Mouse (Mus musculus) ovary, adult 2 months (tissue): ENCODE results near the gene Krtap15. TPM values are rescaled to one million over a fixed set of nuclear protein-coding genes. Genes with fewer than 3 reads are reported as not detected.

Experiments
- polyA plus RNA-seq: library from polyadenylated mRNA; depleted of rRNA; stranded (reverse); fragments of >200 nt; gene quantifications from 2 replicates; pipeline ENCODE4 v1.2.3, GENCODE M21; 2012; rRNA removed

Gene Krtap15
- not detected in 2 replicates for polyA plus RNA-seq

GRCm38 (mm10) chr16:88820066-88820465 is at the start of gene Krtap15:
TSS of gene Krtap15 (plus strand) at chr16:88820215.

GRCm38 (mm10) chr16:88774106-88774505 is 45.9 kb upstream of the Krtap15 start, which contains the start of gene 2310057N15Rik:
TSS of gene 2310057N15Rik (minus strand) at chr16:88774206.

GRCm38 (mm10) chr16:88777596-88777995 is 42.4 kb upstream of the Krtap15 start, which contains the start of gene Gm5965:
TSS of gene Gm5965 (plus strand) at chr16:88777896.

GRCm38 (mm10) chr16:88811827-88812226 is 8.2 kb upstream of the Krtap15 start, which contains the start of gene Gm20741:
TSS of gene Gm20741 (minus strand) at chr16:88812220.

GRCm38 (mm10) chr16:88826095-88826652 is 6.2 kb downstream of the Krtap15 start, which contains the start of gene Krtap14:
TSS of gene Krtap14 (minus strand) at chr16:88826145.

GRCm38 (mm10) chr16:88869311-88869710 is 49.3 kb downstream of the Krtap15 start, which contains the start of gene Krtap19-1:
TSS of gene Krtap19-1 (minus strand) at chr16:88869411.

GRCm38 (mm10) chr16:88874169-88874568 is 54.2 kb downstream of the Krtap15 start, which contains the start of gene Krtap19-2:
TSS of gene Krtap19-2 (minus strand) at chr16:88874269.

GRCm38 (mm10) chr16:88877938-88878337 is 57.9 kb downstream of the Krtap15 start, which contains the start of gene Krtap19-3:
TSS of gene Krtap19-3 (minus strand) at chr16:88878038.

Other genes with a start within 250 kb of the Krtap15 start
- gene Krtap24-1, start 207.9 kb upstream of the Krtap15 start, polyA plus RNA-seq: not detected in 2 replicates
- not detected in 2 replicates for gene 2310079G19Rik, start 192.5 kb upstream of the Krtap15 start, polyA plus RNA-seq
- not detected in 2 replicates for gene Krtap26-1, start 172.4 kb upstream of the Krtap15 start, polyA plus RNA-seq
- gene Krtap27-1, start 148.5 kb upstream of the Krtap15 start, polyA plus RNA-seq: not detected in 2 replicates
- gene 2310061N02Rik, start 112.3 kb upstream of the Krtap15 start, polyA plus RNA-seq: not detected in 2 replicates
- gene Krtap13-1, start 91.4 kb upstream of the Krtap15 start, polyA plus RNA-seq: not detected in 2 replicates
- not detected in 2 replicates for gene Krtap13, start 68.6 kb upstream of the Krtap15 start, polyA plus RNA-seq
- not detected in 2 replicates for gene 2310034C09Rik, start 61.4 kb upstream of the Krtap15 start, polyA plus RNA-seq
- gene 2310057N15Rik, start 46.0 kb upstream of the Krtap15 start, polyA plus RNA-seq: not detected in 2 replicates
- not detected in 2 replicates for gene Gm5965, start 42.3 kb upstream of the Krtap15 start, polyA plus RNA-seq
- not detected in 2 replicates for gene Gm20741, start 8.0 kb upstream of the Krtap15 start, polyA plus RNA-seq
- gene Krtap14, start 5.9 kb downstream of the Krtap15 start, polyA plus RNA-seq: not detected in 2 replicates
- gene Krtap19-1, start 49.2 kb downstream of the Krtap15 start, polyA plus RNA-seq: not detected in 2 replicates
- not detected in 2 replicates for gene Krtap19-2, start 54.1 kb downstream of the Krtap15 start, polyA plus RNA-seq
- not detected in 2 replicates for gene Krtap19-3, start 57.8 kb downstream of the Krtap15 start, polyA plus RNA-seq
- gene Krtap19-4, start 64.9 kb downstream of the Krtap15 start, polyA plus RNA-seq: not detected in 2 replicates
- gene Krtap19-5, start 76.2 kb downstream of the Krtap15 start, polyA plus RNA-seq: not detected in 2 replicates
- not detected in 2 replicates for gene Krtap19-9b, start 112.0 kb downstream of the Krtap15 start, polyA plus RNA-seq
- gene Krtap16-3, start 142.7 kb downstream of the Krtap15 start, polyA plus RNA-seq: not detected in 2 replicates
- gene Krtap22-2, start 190.5 kb downstream of the Krtap15 start, polyA plus RNA-seq: not detected in 2 replicates
- gene Gm10229, start 195.1 kb downstream of the Krtap15 start, polyA plus RNA-seq: not detected in 2 replicates
- gene Krtap6-1, start 211.5 kb downstream of the Krtap15 start, polyA plus RNA-seq: not detected in 2 replicates
- not detected in 2 replicates for gene Gm10228, start 221.3 kb downstream of the Krtap15 start, polyA plus RNA-seq
- not detected in 2 replicates for gene Krtap6-5, start 227.7 kb downstream of the Krtap15 start, polyA plus RNA-seq
- not detected in 2 replicates for gene 1110025L11Rik, start 243.8 kb downstream of the Krtap15 start, polyA plus RNA-seq